Mouse (Mus musculus) heart, postnatal 36 days (tissue): ENCODE results near the gene Fancf. TPM values are rescaled to one million over a fixed set of nuclear protein-coding genes. Genes with fewer than 3 reads are reported as not detected.

ENCODE experiments used
- DNase-seq, 2 experiments: peaks; one replicate each; pipeline ENCODE4 v3.0.0; 2021 to 2022
- intact Hi-C: fragments of 180-260 bp; cut with DNase I; formaldehyde crosslinking; loops from one replicate; pipeline ENCODE4 v1.15.1; 2025
- total RNA-seq, 2 experiments: library from RNA; stranded (reverse); gene quantifications; 2 replicates each; pipeline ENCODE4 v1.2.3; 2021

Fancf gene
- total RNA-seq, result 1 to 10 TPM; 1.9 to 2.3 TPM

DNA sequence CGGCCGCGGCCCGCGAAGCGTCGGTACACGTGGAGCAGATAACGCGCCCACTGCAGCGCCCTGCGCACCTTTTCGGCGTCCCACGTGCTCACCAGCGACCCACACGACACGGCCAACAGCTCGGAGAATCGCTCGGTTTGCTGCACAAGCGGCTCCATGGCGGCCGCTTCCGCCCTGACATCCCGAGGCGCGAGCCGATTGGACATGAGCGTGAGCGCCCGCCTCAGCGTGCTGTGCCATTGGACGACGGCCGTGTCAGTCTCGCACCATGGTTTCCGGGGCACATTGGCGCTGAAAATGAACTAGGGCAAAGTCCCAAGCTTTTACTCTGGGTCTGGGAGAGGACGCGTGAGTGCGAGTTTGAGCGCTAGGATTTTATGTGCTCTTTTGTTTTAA is at the start of gene Fancf:
Gene Fancf, minus strand, starts transcription at position 171 of the 396 bp plus-strand sequence.
- peak; percentile 99 to 100 for DNase-seq
- intact Hi-C loops, result loop anchor here (2.0 to 5.0 kb wide), 2 partner anchors 17 to 110 kb away; no protein-coding TSS in a partner anchor

DNA sequence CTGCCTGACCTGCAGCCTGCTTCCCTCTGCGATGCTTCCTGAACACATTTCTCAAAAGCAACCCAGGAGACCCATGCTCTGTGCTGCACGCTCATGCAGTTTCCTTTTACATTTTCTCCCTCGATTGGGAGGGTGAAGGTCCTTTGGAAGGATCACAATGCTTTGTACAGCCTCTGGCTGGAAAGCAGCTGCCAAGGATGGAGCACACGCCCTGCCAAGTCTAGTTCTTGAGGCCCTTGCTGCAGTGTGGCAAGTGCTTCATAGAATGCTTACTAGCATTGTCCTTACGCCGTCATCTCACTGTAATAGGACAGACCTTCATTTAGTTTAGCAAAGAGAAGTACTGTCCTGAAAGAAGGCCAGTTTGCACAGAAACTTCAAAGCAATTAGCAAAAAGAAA is 37.0 kb upstream of the Fancf start:
- no peak for DNase-seq
- intact Hi-C loops, result no loop called here

DNA sequence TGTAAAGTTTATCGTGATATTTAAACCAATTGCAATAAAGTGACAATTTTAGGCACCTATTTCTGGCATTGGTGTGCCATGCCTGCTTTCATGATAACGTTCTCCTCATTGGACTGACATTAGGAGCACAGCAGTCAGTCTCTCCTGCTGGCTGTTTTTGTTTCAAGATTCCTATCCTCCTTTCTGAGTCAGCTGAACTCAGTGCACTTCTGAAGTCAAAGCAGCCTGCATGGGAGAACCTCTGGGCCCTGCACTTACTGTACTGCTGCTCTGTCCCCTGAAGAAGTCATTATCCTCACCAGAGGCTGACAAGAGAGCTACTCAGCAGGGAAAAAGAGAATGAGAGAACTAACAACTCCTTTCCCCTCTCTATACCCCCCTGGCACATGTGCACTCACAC is 32.9 kb upstream of the Fancf start:
- DNase-seq, result no peak
- intact Hi-C loops, result no loop called here

DNA sequence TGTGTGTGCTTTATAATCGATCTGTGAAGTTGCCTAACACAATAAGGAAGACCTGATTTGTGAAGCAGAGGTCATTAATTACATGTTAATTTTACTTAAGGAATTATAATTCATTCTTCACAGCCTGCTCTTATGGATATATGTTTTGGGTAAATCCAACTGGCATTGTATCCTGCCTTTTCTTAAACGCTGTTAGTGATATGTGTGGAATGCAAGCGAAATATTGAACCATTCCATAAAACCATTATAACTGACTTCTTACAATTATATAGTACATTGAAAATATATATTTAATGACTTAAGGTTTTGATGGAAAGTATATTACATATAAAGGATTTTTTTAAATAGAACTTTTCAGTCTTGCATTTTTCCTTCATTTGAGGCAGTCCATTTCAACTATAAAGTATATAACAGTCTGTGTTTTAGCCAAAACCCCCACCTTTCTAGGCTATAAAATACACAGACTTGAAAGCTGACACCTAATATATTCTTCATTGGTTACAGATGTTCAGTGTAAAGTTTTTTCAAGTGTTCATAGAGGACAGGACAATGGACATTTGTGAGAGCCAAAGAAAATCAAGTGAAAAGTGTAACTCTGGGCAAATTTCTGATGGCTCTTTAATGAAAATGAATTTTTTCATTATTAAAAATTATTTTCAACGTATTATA is 32.2 kb upstream of the Fancf start:
- DNase-seq, result no peak
- intact Hi-C loops, result no loop called here

DNA sequence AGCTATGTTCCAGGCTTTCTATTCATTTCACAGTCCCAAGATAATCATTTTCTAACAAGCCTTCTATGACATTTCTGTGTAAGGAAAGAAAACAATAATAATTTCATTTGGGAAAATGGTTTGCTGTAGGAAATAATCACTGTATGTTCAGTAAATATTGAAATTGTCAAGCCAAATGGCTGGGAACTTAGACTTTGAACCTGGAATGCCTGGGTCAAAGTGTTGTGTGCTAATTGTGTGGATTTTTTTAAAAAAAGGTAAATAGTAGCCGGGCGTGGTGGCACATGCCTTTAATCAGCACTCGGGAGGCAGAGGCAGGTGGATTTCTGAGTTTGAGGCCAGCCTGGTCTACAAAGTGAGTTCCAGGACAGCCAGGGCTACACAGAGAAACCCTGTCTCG is 30.9 kb upstream of the Fancf start:
- intact Hi-C loops, result no loop called here
- no peak for DNase-seq

DNA sequence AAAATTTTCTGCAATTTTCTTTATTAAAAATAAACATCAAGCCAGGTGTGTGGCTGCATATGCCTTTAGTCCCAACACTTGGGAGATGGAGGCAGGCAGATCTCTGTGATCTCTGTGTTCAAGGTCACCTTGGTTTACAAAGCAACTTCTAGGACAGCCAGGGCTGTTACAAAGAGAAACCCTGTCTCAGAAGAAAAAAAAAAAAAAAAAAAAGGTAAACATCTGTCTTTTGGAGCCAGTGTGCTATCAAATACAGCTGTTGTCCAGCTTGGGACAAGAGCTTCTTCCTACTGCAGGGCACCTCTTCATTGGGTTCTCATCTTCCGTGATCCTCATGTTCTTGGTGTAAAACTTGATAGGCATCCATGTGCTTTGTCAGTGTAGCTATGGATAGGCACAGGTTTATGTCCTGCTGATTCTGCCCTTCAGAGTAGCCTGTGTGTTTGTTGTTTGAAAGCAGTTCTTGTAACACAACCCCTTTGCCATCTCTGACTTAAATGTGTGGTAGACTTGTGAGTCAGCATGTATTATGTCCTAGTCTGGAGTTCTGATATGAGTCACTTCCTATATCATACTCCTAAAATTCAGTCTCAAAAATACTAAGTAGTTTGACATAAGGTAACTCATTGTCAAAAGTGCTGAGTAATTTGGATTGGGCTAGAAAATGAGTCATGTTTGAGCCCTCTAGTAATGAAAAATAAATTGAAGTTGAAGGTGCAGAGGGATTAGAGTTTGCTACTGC is 30.3 kb upstream of the Fancf start:
- no peak for DNase-seq
- intact Hi-C loops, result no loop called here

DNA sequence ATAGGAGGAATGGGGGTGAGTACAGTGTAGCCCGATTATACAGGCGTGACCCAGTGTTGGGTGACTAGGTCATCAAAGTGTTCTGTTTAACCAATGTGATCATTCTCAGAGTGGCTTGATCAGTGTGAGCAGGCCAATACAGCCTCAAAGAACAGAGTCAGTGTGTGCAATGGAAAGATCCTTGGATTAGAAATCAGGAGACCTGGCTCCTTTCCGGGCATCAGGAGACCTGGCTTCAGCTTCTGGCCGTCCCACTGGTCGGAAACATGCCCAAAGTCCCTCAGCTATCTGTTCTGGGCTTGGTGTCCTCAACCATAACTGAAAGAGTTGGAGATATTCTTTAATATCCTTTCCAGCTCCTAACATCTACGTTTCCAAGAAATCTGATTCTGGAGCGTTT is 27.5 kb upstream of the Fancf start:
- intact Hi-C loops, result no loop called here
- no peak for DNase-seq

DNA sequence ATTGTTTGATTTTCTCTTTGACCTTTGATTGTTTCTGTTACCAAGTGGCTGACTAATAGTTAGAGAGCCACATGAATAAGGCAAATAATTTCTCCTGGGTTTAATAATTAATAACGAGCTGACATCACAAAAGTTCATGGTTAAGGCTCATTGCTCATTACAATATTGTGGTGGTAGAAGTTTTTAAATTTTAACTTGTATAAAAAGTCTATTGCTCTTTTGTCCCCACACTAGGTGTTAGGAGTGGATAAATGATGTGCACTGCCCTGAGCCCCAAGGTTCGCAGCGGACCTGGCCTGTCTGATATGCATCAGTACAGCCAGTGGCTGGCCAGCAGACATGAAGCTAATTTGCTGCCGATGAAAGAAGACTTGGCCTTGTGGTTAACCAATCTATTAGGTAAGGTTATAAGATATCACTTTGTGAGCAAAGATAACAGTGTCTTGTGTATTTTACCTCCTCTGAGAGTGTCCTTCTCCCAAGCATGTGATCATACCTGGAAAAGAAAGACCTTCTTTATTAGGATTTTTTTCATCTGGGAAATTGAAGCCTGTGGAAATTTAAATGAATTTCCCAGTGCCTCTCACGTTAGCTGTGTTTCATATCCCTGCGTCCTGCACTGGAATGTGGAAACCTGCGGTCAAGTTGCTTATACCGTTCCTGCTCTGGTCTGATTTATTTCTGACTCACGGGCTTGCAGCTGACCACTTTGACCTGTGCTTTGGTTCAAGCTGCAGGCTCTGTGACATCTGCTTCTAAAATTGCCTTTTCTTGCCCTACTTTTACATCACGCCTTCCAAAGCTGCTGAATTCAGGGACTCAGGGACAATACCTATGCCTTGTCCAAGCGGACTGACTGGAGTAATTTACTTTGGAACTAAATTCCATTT is 25.9 kb upstream of the Fancf start:
- intact Hi-C loops, result no loop called here
- DNase-seq, result no peak

DNA sequence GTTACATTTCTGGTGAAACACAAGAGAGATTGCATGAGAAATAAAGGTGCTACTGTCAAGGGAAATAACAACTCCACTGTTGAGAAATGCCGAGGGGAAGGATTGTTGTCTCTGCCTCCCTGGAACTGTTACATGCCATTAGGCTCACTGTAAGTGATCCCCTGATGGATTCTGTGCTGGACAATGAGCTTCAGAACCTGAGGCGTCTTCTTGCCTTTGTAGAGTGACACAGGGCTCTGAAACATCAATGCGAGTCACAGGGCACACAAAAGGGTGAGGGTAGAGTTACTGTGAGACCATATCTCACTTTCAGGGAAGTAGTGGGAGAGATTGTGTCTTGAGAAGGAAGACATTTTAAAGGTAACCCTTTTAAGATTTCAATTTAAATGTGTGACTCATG is 23.3 kb upstream of the Fancf start:
- intact Hi-C loops, result no loop called here
- DNase-seq, result no peak

DNA sequence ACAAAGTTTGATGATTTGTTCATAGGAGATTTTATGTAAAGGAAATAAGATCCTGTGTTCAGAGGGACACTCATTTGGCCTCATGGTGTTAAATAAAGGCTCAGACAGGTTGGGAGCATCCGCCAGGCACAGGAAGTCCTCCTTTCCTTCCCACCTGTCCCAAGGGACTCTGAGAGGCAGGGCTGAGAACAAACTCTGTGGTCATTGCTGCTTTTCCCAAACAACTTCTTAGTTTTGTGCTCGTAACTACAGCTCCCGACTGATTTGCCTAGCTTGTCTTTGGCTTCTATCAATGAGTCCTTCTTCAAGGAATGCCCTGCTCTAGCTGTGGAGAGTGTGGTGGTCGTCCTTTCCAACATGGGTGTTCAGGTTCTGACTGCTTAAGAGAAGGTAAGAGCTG is 18.1 kb upstream of the Fancf start:
- peak; percentile 3 to 9 for DNase-seq
- intact Hi-C loops, result no loop called here

DNA sequence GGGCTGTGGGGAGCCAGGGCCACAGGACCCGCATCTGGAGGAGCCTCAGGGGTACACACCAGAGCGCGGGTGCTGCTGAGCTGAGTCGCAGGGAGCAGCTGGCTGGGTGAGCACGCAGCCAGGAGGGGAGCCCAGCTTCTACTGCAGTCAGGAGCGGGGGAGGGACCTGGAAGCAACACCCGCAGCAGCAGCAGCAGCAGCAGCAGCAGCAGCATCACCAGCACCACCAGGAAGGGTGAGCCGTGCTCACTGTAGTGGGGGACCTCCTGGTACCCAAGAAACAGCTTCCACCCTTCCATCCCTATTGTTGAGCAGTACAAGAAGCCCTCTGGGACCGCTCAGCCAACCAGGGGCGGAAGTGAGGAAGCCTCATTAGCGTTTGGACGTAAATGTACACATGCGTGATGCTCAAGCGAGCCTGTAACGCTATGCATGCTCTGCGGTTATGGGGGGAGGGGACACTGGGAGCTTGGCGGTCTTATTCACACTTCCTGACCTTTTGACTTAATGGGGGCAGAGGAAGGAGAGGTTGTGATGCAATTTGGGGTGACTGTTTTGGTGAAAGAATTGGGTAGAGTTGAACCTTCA is 17.2 kb upstream of the Fancf start:
- intact Hi-C loops, result loop anchor here (2.0 kb wide), 1 partner anchor 16 kb away; the partner anchor contains the start of genes Fancf and Gas2

DNA sequence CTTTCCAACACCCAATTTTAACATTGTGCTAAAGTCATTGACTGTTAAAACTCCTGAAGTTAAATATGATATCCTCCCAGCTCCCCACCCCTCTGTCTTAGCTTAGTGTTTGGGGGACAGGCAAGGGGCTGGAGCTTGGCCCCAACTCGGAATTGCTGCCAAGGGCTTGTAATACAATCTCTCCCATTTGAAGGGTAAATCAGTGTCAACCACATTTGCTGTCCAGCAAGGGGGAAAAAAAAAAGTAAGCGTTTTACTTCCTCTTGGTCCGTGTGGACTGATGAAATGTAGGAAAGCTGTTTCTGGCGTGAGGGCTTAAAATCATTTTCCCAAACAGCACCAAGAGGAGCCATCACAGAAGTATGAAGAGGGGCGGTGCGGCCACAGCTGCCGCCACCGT is 16.7 kb upstream of the Fancf start:
- DNase-seq, result no peak
- intact Hi-C loops, result loop anchor here (2.0 kb wide), 1 partner anchor 16 kb away; the partner anchor contains the start of genes Fancf and Gas2

More for the DNA sequence above, 17.2 kb upstream of the Fancf start:
- DNase-seq, result peak; percentile 36

DNA sequence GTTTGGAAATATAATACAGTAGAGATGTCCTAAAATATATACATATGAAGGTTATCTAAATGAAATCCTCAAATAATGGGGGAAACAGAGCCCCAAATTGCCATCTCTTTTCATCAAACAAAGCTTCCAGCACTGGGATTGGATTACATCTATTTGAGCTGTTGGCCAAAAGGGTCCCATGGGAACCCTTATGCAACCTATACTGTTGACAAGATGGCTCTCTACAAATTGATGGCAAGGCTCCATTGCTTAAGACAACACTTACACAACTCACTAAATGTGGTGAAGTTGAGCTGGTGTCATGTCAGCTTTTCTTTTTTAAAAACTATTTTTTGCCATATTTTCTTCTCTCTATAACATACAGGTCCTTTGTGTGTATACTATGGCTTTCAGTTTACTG is 14.2 kb upstream of the Fancf start:
- intact Hi-C loops, result no loop called here
- DNase-seq, result no peak

DNA sequence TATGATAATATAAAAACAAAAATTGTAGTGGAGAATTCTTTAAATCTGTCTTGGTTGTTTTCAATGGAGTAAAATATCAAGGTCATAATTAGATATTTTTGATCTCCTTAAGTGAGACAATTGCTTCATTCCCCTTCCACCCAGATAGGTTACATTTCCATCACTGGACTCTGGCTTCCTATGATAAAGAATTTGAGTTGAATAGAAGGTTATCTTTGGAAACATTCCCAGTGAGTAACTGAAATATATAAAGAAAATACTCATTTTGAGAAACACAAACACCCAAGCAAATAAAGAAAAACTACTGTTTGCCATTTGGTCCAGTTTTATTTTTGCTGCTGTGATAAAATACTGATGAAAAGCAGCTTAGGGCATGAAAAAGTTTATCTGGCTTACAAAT is 10.5 kb upstream of the Fancf start:
- DNase-seq, result no peak
- intact Hi-C loops, result no loop called here

DNA sequence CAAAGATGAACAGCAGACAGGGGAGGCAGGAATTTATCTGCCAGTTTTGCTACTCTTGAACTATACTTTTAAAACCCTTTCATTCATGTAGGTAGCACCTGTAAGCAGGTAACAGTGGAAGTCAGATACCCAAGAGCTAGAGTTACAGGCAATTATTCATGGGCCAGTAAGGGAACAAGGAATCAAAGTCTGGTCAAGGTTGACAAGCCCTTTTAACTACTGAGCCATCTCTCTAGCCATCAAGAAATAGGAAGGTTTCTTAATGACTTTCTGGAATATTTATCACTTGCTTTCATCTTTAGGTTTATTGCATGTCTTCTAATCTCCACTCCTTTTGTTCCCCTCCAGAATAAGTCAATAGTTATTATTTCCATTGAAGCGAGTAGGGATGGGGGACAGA is 10.0 kb upstream of the Fancf start:
- intact Hi-C loops, result no loop called here
- no peak for DNase-seq

DNA sequence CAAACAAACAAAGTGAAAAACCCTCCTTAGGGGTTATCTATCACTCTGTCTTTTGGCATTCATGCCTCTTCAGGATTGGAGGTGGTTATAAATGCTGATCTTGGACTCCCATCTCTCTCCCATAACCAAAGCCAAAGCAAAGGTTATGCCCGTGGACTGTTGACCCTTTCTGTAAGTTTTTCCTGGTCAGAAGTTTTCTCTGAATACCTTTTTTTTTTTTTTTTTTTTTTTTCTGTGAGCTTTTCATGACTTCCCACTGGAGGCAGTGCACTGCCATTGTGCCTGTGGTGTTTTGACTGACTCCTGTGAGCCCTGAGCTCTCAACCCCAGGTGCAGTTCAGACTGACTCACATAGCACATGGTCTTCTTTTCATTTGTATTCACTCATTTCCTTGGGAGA is 5.9 kb upstream of the Fancf start:
- intact Hi-C loops, result no loop called here

DNA sequence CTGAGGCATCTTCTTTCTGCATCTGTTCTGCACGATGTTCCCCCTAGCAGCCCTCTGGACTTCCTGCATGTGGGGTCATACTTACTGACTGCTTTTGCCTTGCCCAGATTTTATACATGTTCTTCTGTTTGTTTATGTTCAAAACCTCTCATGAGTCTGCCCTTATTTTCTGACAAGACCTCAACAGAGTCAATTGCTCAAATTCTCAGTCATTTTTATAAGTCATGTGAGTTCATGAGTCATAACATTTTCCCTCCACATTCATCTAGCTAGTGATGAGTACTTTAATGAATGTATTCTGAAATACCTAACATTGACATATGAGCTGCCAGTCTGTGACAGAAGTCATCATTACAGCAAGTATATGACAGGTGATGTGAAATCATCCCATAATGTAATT is 3.3 kb upstream of the Fancf start:
- intact Hi-C loops, result no loop called here
- no peak for DNase-seq

More for the DNA sequence above, 5.9 kb upstream of the Fancf start:
- DNase-seq, result no peak

DNA sequence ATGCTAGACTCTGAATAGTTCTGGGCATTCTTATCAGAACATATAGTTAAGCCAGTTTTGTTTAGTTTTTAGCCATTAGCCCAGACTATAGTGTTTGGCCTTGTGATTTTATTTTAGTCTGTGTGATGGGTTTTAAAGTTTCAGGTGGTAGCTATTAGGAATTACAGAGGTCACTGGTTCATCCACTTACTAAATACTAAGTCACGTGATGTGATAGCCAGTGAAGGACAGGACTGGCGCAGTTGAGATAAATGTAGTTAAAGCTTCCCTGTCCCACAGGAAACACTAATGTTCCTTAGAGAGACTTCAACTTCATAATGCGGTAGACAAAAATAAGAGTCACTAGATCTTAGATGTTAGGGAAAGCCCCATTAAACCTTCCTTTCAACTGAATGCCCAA is 775 bp upstream of the Fancf start:
- DNase-seq, result no peak
- intact Hi-C loops, result loop anchor here (2.0 to 5.0 kb wide), 2 partner anchors 16 to 109 kb away; no protein-coding TSS in a partner anchor

DNA sequence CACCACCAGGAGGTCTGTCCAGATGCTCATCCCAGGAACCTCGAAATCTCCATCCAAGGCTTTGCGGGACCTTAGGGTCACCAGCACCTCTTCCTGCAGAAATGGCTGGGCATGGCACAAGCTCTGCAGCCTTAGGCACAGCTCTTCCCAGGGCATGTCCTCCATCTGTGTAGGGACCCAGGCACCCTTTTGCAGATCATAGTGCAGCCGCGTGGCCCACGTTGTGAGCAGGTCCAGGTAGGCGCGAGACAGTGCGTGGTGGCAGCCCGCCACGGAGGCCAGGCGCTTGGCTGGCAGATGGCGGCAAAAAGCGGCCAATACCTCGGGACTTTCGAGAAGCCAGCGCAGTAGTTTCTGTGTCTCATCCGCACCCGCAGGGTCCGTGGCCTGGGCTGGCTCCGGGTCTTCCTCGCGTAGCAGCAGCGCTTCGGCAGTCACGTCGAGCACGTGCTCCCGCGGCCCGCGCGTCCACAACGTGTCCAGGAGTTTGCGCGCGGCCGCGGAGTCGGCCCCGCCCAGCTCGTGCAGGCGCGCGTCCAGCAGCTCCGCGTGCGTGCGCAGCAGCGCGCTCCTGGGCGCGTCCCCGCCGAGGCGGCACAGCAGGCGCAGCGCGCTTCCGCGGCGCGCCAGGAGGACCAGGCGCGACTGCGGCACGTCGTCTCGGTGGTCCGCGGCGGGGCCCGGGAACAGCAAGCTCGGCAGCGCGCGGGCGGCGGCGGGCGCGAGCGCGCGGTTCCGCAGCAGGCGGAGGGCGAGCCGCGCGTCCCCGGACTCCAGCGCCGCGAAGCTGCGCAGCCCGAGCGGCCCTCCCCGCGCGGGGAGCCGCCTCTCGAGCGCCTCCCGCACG is 594 bp downstream of the Fancf start, which contains the start of gene Gas2:
Gene Gas2, plus strand, starts transcription at position 766 of the 847 bp plus-strand sequence.
- DNase-seq, result peak; percentile 90 to 95
- intact Hi-C loops, result loop anchor here (1.0 to 5.0 kb wide), 3 partner anchors 17 to 111 kb away; no protein-coding TSS in a partner anchor
